Mouse (Mus musculus) heart, adult 2 months (tissue): Measurements from ENCODE around the gene 4921517D22Rik.

Source experiments
- CTCF ChIP-seq: fragments of 200-600 bp; IDR thresholded peaks from 2 replicates; pipeline ENCODE4 v1.8.1; 2022; ENCODE audit warnings: antibody characterized with exemption, mild to moderate bottlenecking, moderate library complexity
- EP300 ChIP-seq: fragments of 200-500 bp; IDR thresholded peaks from 2 replicates; pipeline ENCODE4 v1.6.1; 2011; ENCODE audit warnings: low read depth, low read length, control low read depth; ENCODE audit not compliant: insufficient read depth
- POLR2A ChIP-seq: fragments of 200-500 bp; IDR thresholded peaks from 2 replicates; pipeline ENCODE4 v1.6.1; 2011; ENCODE audit warnings: mild to moderate bottlenecking, low read depth, low read length, control low read depth; ENCODE audit not compliant: insufficient read depth

- TF ChIP-seq CTCF = peak; percentile 57
- TF ChIP-seq EP300 = no peak
- no peak for TF ChIP-seq POLR2A
These were observed 47.8 kb upstream of the 4921517D22Rik start for GRCm38 (mm10) chr13:59741697-59742096.
